Mouse (Mus musculus): ENCODE results near the gene Arl3.

- TF ChIP-seq CTCF (IDR thresholded peaks at IDR 0.05; ENCODE audit: control insufficient read depth, insufficient read depth, insufficient replicate concordance, low read depth, low read length) (no peak), POLR2A (IDR thresholded peaks at IDR 0.05; ENCODE audit: control insufficient read depth, low read depth, low read length) (no peak)
Measured at GRCm38 (mm10) chr19:46564043-46564462, 8.9 kb downstream of the Arl3 start.
